Mouse (Mus musculus) monocyte, adult 5-6 weeks (primary cell): ENCODE data around the gene Med4. TPM values are rescaled to one million over a fixed set of nuclear protein-coding genes. Genes with fewer than 3 reads are reported as not detected.
"Not testable (repeated sequence)": the region's sequence is repeated elsewhere in the genome, so short reads cannot be mapped to it uniquely, and the experiment has no call there.

Experiments
- ATAC-seq: fragments of 153-309, 156-312 bp; replicated peaks from 2 replicates; pipeline ENCODE4 v1.8.0; 2017; ENCODE audit warnings: mild to moderate bottlenecking; ENCODE audit not compliant: low TSS enrichment, insufficient number of reproducible peaks, severe bottlenecking, poor library complexity, low FRiP score
- total RNA-seq: library from RNA; stranded (forward); fragments of 200-1000, 200-491, 200-594 nt; gene quantifications from 3 replicates; pipeline ENCODE4 v1.2.3, GENCODE M21; 2017

Med4 gene
- total RNA-seq, 1 experiment from 2014 or later, result 85.4 TPM

GRCm38 (mm10) chr14:73494122-73494521, 15.7 kb upstream of the Med4 start:
- ATAC-seq, result no peak

- ATAC-seq, result no peak
Measured at GRCm38 (mm10) chr14:73495753-73496152, 14.1 kb upstream of the Med4 start.

- no peak for ATAC-seq
Measured at GRCm38 (mm10) chr14:73501283-73501682, 8.5 kb upstream of the Med4 start.

- no peak for ATAC-seq
Measured at GRCm38 (mm10) chr14:73501721-73502120, 8.1 kb upstream of the Med4 start.

- no peak for ATAC-seq
Measured at GRCm38 (mm10) chr14:73502591-73503184, 7.1 kb upstream of the Med4 start.

- ATAC-seq, result no peak
Measured at GRCm38 (mm10) chr14:73503237-73503933, 6.4 kb upstream of the Med4 start.

GRCm38 (mm10) chr14:73506283-73506682, 3.5 kb upstream of the Med4 start:
- no peak for ATAC-seq

GRCm38 (mm10) chr14:73507200-73507599, 2.6 kb upstream of the Med4 start:
- ATAC-seq, result no peak

GRCm38 (mm10) chr14:73507702-73508376, 2.0 kb upstream of the Med4 start:
- ATAC-seq, result no peak

- ATAC-seq, result no peak
Measured at GRCm38 (mm10) chr14:73508630-73509395, 1.0 kb upstream of the Med4 start.

GRCm38 (mm10) chr14:73524136-73524535, 14.3 kb downstream of the Med4 start:
- ATAC-seq, result no peak

- peak; percentile 98 for ATAC-seq
Measured at GRCm38 (mm10) chr14:73524766-73525448, 15.1 kb downstream of the Med4 start, which contains the start of gene Sucla2. Sucla2 (plus strand) TSS chr14:73525319.

- not testable (repeated sequence) for ATAC-seq
Measured at GRCm38 (mm10) chr14:73528661-73529060, 18.8 kb downstream of the Med4 start.

GRCm38 (mm10) chr14:73533755-73534465, 24.1 kb downstream of the Med4 start:
- ATAC-seq, result no peak

- no peak for ATAC-seq
Measured at GRCm38 (mm10) chr14:73535641-73536040, 25.8 kb downstream of the Med4 start.

GRCm38 (mm10) chr14:73543781-73544180, 34.0 kb downstream of the Med4 start:
- no peak for ATAC-seq

- no peak for ATAC-seq
Measured at GRCm38 (mm10) chr14:73547034-73547433, 37.2 kb downstream of the Med4 start.

- ATAC-seq, result no peak
Measured at GRCm38 (mm10) chr14:73548051-73548450, 38.2 kb downstream of the Med4 start, which contains the start of gene Nudt15. Nudt15 (minus strand) TSS chr14:73548242.
